Mouse (Mus musculus): Measurements from ENCODE around the gene Epha4.

DNA sequence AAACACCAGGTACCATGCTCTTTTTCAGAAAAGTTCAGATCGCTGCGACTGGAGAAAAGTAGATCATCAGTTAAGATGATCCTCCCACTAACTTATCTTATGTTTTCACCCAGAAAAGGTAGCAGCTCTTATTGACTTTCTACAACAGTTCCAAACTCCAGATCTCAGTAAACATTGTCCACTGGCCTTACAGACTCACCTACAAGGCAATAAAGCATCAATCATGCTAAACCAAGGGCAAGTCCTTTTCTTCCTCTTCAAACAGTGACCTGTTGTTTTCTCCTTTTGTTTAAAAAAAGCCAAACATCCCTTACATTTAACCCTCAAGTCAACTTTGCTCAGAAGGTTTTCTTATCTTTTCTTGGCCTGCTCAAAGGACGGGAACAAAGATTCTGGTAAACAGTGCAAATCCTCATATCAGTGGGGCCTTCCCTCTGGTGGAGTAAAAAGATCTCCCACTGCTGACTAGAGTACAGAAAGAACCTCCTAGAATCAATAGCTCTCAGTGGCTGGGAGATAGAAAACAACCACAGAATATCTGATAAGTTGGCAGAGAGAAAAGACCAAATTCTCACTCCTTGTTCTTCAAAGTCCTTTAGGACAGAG, 39.0 kb downstream of the Epha4 start:
- no peak for TF ChIP-seq POLR2A (IDR thresholded peaks at IDR 0.05; ENCODE audit: control insufficient read depth, low read depth, low read length)
- TF ChIP-seq CTCF (IDR thresholded peaks at IDR 0.05; ENCODE audit: control insufficient read depth, insufficient read depth, insufficient replicate concordance, low read depth, low read length), result no peak
